Mouse (Mus musculus): Measurements from ENCODE around the gene Hist1h2bf. TPM values are rescaled to one million over a fixed set of nuclear protein-coding genes. Genes with fewer than 3 reads are reported as not detected.
"Not testable (repeated sequence)": the region's sequence is repeated elsewhere in the genome, so short reads cannot be mapped to it uniquely, and the experiment has no call there.

The Hist1h2bf gene
- total RNA-seq, 1 experiment from 2014 or later = 32.7 TPM

DNA sequence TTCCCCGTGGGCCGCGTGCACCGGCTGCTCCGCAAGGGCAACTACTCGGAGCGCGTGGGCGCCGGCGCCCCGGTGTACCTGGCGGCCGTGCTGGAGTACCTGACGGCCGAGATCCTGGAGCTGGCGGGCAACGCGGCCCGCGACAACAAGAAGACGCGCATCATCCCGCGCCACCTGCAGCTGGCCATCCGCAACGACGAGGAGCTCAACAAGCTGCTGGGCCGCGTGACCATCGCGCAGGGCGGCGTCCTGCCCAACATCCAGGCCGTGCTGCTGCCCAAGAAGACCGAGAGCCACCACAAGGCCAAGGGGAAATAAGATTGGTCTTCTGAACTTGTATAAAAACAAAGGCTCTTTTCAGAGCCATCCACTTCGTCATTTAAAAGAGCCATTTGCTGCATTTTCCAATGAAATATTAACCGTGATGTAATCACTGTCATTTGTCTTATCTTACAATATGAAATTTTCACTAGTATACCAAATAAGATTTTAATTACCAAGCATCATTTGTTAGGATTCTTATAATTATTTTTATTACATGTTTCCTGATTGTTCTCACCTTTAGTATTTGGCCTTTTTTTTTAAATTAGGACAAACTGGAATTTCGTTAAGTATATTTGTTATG, 662 bp upstream of the Hist1h2bf start:
- ATAC-seq (ENCODE audit: extremely low read depth, insufficient number of reproducible peaks, low FRiP score, poor library complexity, severe bottlenecking) = not testable (repeated sequence)

DNA sequence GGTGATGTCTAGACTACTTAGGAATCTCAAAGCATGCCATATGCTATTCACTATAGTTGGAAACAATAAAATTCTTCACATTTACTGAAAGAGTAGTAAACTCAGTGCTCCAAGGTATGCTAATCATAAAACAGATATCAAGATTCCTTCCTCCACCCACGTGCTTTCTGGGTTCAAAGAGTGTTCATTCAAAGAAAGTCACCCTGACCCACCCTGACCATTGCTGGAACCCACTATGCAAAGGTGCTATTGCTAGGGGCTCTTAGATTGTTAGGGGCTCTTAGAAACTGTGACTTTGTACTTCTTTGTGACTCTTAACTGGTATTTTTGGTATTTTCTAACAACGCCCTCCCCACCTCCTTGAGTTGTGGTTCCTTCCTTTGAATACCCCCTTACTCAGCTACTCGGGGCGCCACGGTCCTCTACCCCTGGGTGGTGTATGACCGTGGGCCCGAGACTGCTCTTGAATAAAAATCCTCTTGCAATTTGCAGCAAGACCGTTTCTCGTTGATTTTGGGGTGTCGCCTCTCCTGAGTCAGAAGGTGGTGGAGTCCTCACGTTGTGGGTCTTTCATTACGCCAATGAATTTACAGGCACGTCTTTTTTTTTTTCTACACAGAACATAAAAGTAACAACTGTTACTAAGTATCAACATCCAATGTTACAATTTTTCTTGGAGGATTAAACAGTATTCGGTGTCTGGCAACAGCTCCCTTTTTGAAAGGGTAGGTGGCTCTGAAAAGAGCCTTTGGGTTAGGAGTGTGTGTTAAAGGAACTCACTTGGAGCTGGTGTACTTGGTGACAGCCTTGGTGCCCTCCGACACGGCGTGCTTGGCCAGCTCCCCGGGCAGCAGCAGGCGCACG, 730 bp downstream of the Hist1h2bf start:
- not testable (repeated sequence) for ATAC-seq (ENCODE audit: extremely low read depth, insufficient number of reproducible peaks, low FRiP score, poor library complexity, severe bottlenecking)

DNA sequence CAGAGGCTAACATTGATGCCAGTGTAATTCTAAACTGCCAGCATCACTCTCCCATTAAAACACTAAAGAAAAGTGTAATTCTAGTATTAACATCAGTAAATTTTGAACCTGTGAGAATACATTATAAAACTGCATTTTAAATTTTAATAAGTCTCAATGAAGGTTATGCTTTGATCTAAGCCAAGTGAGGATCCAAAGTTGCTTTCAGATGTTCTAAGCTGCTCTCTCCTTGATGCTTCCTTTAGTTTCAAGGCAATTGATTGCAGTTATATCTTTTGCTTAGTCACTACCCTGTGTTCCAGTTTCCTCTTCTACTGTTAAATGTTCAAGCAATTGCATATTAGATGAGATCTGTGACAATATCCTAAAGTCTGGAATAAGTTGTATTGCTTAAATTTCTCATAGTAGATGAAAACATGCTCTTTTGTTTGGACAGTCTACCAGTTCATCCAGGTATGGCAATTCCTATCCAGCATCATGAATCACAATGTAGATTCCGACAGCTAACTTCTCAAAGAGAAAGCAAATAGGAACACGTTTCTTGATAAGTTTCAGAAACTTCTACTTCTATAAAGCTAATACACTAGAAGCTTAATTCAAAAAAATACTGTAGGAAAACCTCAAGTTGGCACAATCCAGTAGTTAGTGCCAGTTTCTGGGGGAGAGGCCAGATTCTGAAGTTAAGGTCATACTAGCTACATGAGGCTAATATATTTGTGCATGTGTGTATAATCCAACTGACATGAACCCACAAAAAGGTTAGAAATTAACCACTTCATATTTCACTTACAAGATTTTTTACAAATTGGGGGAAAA, 1.6 kb downstream of the Hist1h2bf start:
- no peak for ATAC-seq (ENCODE audit: extremely low read depth, insufficient number of reproducible peaks, low FRiP score, poor library complexity, severe bottlenecking)

DNA sequence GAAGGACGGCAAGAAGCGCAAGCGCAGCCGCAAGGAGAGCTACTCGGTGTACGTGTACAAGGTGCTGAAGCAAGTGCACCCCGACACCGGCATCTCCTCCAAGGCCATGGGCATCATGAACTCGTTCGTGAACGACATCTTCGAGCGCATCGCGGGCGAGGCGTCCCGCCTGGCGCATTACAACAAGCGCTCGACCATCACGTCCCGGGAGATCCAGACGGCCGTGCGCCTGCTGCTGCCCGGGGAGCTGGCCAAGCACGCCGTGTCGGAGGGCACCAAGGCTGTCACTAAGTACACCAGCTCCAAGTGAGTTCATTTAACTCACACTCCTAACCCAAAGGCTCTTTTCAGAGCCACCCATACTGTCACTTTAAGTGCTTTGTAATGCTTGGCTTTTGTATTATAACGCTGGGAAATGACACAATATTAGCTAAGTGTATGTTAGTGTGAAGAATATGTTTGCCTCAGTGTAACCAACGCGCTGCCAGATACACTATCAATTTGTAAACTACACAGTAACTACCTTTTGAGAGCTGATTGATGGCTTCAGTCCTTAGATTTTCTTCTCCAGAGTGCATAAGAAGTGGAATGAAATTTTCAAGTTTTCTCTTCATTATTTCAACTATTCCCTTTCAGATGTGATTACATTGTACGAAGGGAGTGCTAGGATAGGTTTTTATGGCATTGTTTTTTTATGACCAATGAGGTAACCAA, 2.3 kb downstream of the Hist1h2bf start:
- ATAC-seq (ENCODE audit: extremely low read depth, insufficient number of reproducible peaks, low FRiP score, poor library complexity, severe bottlenecking) = not testable (repeated sequence)

GRCm38 (mm10) chr13:23571022-23571503, 2.9 kb downstream of the Hist1h2bf start, which contains the start of the genes Hist1h2ae and Hist1h2bg:
Hist1h2ae (minus strand) TSS chr13:23571220.
Hist1h2bg (plus strand) TSS chr13:23571396.
- peak; percentile 84 for ATAC-seq (ENCODE audit: extremely low read depth, insufficient number of reproducible peaks, low FRiP score, poor library complexity, severe bottlenecking)

DNA sequence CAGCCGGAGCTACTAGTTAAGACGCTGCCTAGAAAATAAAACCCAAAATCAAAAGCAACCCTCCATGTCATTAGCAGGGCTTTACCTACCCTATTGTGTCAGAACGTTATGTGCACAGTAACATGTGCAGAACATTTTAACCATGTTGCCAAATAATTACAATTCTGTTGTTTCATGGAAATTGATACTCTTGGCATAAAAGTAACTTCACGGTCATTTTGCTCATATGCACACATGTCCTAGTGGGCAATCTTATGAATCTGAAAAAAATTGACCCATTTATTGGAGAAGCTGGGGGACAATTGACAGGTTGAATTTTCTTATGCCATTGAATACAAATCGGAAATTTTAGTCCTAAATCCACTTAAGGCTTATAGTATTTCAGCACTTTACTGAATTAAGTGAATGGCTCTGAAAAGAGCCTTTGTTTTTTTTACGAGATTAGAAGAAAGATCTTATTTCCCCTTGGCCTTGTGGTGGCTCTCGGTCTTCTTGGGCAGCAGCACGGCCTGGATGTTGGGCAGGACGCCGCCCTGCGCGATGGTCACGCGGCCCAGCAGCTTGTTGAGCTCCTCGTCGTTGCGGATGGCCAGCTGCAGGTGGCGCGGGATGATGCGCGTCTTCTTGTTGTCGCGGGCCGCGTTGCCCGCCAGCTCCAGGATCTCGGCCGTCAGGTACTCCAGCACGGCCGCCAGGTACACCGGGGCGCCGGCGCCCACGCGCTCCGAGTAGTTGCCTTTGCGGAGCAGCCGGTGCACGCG, 3.6 kb downstream of the Hist1h2bf start:
- not testable (repeated sequence) for ATAC-seq (ENCODE audit: extremely low read depth, insufficient number of reproducible peaks, low FRiP score, poor library complexity, severe bottlenecking)

- no peak for ATAC-seq (ENCODE audit: extremely low read depth, insufficient number of reproducible peaks, low FRiP score, poor library complexity, severe bottlenecking)
Observed at GRCm38 (mm10) chr13:23564482-23564881, 9.5 kb downstream of the Hist1h2bf start.

DNA sequence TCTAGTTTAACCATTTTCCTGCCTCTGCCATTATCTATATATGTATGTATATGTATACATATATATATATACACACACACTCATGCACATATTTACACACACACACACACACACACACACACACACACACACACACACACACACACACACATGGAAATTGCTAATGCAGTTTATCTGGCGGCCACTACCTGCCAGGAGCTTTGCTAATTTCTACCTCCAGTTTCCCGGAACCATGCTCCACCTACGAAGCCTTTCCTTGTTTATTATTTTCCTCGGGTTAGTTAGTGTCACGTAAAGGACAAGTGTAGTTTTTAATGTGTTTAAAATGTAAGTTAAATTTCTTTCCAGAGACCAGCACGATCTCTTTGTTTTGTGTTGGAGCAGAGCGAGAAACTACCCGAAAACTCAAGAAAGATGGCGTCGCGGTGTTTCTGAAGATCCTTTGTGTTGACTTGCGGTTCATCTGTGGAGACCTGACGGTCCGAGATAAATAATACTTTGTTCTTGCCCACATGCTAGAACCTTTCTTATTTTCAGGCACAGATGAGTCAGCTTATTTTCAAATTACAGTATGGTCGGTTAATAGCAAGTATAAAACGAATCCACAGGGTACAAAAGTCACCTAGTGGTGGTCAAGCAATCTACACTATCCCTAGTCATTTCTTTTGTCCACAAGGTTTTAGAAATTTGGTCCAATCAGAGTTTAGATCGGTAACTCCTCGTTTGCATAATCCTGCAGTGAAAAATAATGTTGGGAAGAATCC, 11.1 kb downstream of the Hist1h2bf start:
- ATAC-seq (ENCODE audit: extremely low read depth, insufficient number of reproducible peaks, low FRiP score, poor library complexity, severe bottlenecking) = peak; percentile 45; the same call in 1 of the 2 replicates

- peak; percentile 94 for ATAC-seq (ENCODE audit: extremely low read depth, insufficient number of reproducible peaks, low FRiP score, poor library complexity, severe bottlenecking)
Observed at GRCm38 (mm10) chr13:23561883-23562659, 11.9 kb downstream of the Hist1h2bf start, which contains the start of gene Hist1h3e. Hist1h3e (minus strand) TSS chr13:23562369.

DNA sequence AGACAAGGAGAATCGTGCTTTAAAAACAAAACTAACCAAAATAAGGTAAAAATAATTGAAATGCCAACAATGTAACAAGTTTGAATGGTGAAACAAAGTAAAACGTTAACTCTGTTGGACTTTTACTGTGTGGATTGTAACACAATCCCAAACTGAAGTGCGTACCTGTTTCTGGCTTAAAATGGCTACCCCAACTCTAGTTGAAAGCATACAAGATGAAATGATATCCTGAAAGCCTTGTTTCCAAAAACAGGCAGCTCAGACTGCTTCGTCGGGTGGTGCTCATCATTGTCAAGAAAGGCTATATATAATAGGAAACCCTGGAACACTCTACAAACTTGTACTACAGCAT, 12.5 kb downstream of the Hist1h2bf start:
- ATAC-seq (ENCODE audit: extremely low read depth, insufficient number of reproducible peaks, low FRiP score, poor library complexity, severe bottlenecking) = not testable (repeated sequence)

- ATAC-seq (ENCODE audit: extremely low read depth, insufficient number of reproducible peaks, low FRiP score, poor library complexity, severe bottlenecking) = not testable (repeated sequence)
Observed at GRCm38 (mm10) chr13:23560699-23561098, 13.3 kb downstream of the Hist1h2bf start.

DNA sequence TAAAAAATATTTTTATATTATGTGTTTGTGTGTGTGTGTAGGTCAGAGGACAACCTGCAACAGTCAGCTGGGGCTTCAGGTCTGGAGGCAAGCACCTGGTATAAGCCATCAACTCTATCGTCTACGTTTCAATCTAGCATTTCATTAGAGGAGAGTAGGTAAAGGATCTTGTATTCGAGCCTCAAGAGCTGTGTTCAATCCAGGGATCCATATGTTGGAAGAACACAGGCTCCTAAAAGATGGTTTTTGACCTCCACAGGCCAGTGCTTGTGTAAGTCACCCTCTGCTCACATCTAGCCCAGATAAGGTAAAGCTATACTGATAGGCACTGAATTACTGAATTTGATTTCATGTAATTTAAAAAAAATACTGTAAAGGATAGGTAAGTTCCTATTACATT, 17.1 kb downstream of the Hist1h2bf start:
- ATAC-seq (ENCODE audit: extremely low read depth, insufficient number of reproducible peaks, low FRiP score, poor library complexity, severe bottlenecking) = no peak

DNA sequence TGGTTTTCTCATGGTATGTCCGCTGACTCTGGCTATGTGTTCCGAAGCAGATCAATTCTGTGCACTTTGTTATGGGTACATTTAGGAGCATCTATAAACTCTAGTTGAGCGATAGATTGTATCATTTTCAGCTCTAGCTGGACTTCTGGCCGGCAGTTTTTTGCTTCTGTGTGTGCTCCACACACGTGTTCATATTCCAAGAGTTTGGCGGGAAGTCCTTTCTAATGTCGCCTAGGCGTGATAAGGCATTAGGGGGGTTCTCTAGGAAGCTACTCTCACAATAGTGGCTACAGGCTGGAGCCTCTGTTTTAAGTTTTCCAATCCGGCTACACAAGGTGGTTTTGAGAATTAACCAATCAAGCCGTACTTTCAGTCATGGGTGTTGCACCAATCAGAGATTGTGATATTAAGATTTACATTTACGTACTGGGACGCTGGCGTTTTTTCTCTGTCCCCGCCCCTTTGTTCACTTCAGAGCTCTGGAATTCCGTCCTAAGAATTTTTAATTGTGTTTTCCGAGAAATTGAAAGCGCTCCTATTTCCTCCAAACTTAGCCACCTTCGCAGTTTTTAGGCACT, 18.1 kb downstream of the Hist1h2bf start:
- peak; percentile 58; the same call in 1 of the 2 replicates for ATAC-seq (ENCODE audit: extremely low read depth, insufficient number of reproducible peaks, low FRiP score, poor library complexity, severe bottlenecking)

GRCm38 (mm10) chr13:23554925-23555838, 18.8 kb downstream of the Hist1h2bf start:
- peak; percentile 72 for ATAC-seq (ENCODE audit: extremely low read depth, insufficient number of reproducible peaks, low FRiP score, poor library complexity, severe bottlenecking)

GRCm38 (mm10) chr13:23554393-23554792, 19.6 kb downstream of the Hist1h2bf start:
- ATAC-seq (ENCODE audit: extremely low read depth, insufficient number of reproducible peaks, low FRiP score, poor library complexity, severe bottlenecking) = no peak

Measured in neutrophil, adult 5-6 weeks (primary cell).